Mouse (Mus musculus): ENCODE measurements around the gene Sox5. TPM values are rescaled to one million over a fixed set of nuclear protein-coding genes. Genes with fewer than 3 reads are reported as not detected.

The Sox5 gene
- total and polyA plus RNA-seq, 3 experiments: 0.08 to 0.47 (median 0.46) TPM

DNA sequence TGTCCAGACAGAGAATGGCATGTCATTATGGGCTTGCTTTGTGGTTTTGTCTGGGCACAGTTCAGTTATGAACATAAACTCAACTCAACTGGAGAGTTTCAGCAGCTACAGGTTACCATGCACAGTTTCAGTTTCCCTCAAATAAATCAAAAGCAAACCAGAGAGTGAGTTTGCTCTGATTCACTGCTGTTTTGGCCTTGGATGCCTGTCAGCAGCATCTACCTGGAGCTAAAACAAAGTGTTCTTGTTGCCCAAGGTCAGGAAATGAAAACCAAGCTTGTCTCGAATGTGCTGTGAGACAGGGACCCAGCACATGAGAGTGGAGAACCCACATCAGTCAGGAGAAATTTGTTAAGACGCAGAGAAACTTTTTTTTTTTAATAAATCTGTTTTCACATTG is 951.6 kb downstream of the Sox5 start:
- no peaks in the 10 kb centered on the region for H3K9me3 ChIP-seq (replicated peaks; ENCODE audit: low read length)
- H3K9ac ChIP-seq (ENCODE audit: insufficient read depth, low read depth): no peak overlapping the region
- no peak overlapping the region for H3K4me3 ChIP-seq (replicated peaks in 1 of 3; ENCODE audit: low read depth in 2 of 3, low read length in 2 of 3, poor library complexity in 1 of 3)
- no peaks in the 10 kb centered on the region for H3K36me3 ChIP-seq (replicated peaks in 1 of 2; ENCODE audit: control insufficient read depth in 1 of 2, insufficient read depth in 1 of 2, low read length in 1 of 2)
- H3K4me1 ChIP-seq (ENCODE audit: control insufficient read depth in 1 of 2, insufficient read depth in 2 of 2): peaks cover 0 to 15% of the 10 kb centered on the region in 2 experiments; a peak in 2 of 4 replicates
- no peak for TF ChIP-seq ZKSCAN1 (IDR thresholded peaks at IDR 0.05; ENCODE audit: borderline replicate concordance, low read depth, low read length)
- no peak for TF ChIP-seq NRF1 (IDR thresholded peaks at IDR 0.05; ENCODE audit: low read depth, low read length)
- no peak for TF ChIP-seq MYC (IDR thresholded peaks at IDR 0.05; ENCODE audit: low read depth, low read length)
- no peak for TF ChIP-seq UBTF (IDR thresholded peaks at IDR 0.05; ENCODE audit: low read depth, low read length)
- dilution Hi-C loops (cut with MboI; ENCODE audit: extremely low pct_ligation_motif_present, extremely low pct_unique_long_range_greater_than_20kb, low sequenced_read_pairs): no loop called here
- DNase-seq (ENCODE audit: extremely low read depth): peak; percentile 41
- no peaks in the 10 kb centered on the region for H3K27me3 ChIP-seq (replicated peaks)
- no peak overlapping the region for H3K27ac ChIP-seq (ENCODE audit: insufficient read depth, low read depth)
- in situ Hi-C loops (cut with MboI; ENCODE audit: low pct_ligation_motif_present, low pct_unique_long_range_greater_than_20kb, low sequenced_read_pairs): no loop called here
- H3K4me2 ChIP-seq (ENCODE audit: insufficient read depth, low read depth, poor library complexity, severe bottlenecking): no peak overlapping the region
- H3K79me2 ChIP-seq (replicated peaks; ENCODE audit: control insufficient read depth, extremely low read depth, insufficient read depth, poor library complexity, severe bottlenecking): no peaks in the 10 kb centered on the region

DNA sequence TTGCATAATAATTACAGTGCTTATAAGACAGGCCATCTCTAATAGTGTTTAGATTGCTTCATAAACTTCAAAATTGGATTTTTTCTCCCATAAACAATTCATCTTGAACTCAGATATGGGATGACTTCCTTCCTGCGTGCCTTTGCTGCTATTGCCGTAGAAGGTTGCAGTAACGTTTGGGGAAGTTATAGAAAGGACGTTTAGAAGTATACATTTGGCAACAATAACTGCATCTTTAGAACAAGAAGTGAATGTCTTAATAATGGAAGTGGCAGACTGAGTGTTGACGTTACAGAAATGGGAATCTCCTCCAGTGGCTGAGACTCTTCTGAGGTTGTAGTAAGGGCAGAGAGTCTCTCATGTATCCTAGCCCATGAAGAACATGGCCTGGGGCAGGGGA is 955.0 kb downstream of the Sox5 start:
- H3K4me1 ChIP-seq (ENCODE audit: control insufficient read depth in 1 of 2, insufficient read depth in 2 of 2): peaks cover 0 to 15% of the 10 kb centered on the region in 2 experiments; a peak in 2 of 4 replicates
- no peak overlapping the region for H3K4me3 ChIP-seq (replicated peaks in 1 of 3; ENCODE audit: low read depth in 2 of 3, low read length in 2 of 3, poor library complexity in 1 of 3)
- no peaks in the 10 kb centered on the region for H3K27me3 ChIP-seq (replicated peaks)
- H3K4me2 ChIP-seq (ENCODE audit: insufficient read depth, low read depth, poor library complexity, severe bottlenecking): no peak overlapping the region
- dilution Hi-C loops (cut with MboI; ENCODE audit: extremely low pct_ligation_motif_present, extremely low pct_unique_long_range_greater_than_20kb, low sequenced_read_pairs): no loop called here
- H3K9ac ChIP-seq (ENCODE audit: insufficient read depth, low read depth): no peak overlapping the region
- no peak for TF ChIP-seq MEF2A (IDR thresholded peaks at IDR 0.05; ENCODE audit: borderline replicate concordance, low read depth, low read length)
- TF ChIP-seq MAZ (IDR thresholded peaks at IDR 0.05; ENCODE audit: low read depth, low read length): no peak
- no peak for TF ChIP-seq MAFK (IDR thresholded peaks at IDR 0.05; ENCODE audit: insufficient replicate concordance, low read length)
- H3K36me3 ChIP-seq (replicated peaks in 1 of 2; ENCODE audit: control insufficient read depth in 1 of 2, insufficient read depth in 1 of 2, low read length in 1 of 2): no peaks in the 10 kb centered on the region
- no peaks in the 10 kb centered on the region for H3K79me2 ChIP-seq (replicated peaks; ENCODE audit: control insufficient read depth, extremely low read depth, insufficient read depth, poor library complexity, severe bottlenecking)
- H3K27ac ChIP-seq (ENCODE audit: insufficient read depth, low read depth): no peak overlapping the region
- in situ Hi-C loops (cut with MboI; ENCODE audit: low pct_ligation_motif_present, low pct_unique_long_range_greater_than_20kb, low sequenced_read_pairs): no loop called here
- no peaks in the 10 kb centered on the region for H3K9me3 ChIP-seq (replicated peaks; ENCODE audit: low read length)
- DNase-seq (ENCODE audit: extremely low read depth): no peak

- H3K4me2 ChIP-seq (ENCODE audit: insufficient read depth, low read depth, poor library complexity, severe bottlenecking): no peak overlapping the region
- H3K79me2 ChIP-seq (replicated peaks; ENCODE audit: control insufficient read depth, extremely low read depth, insufficient read depth, poor library complexity, severe bottlenecking): no peaks in the 10 kb centered on the region
- no peaks in the 10 kb centered on the region for H3K36me3 ChIP-seq (replicated peaks in 1 of 2; ENCODE audit: control insufficient read depth in 1 of 2, insufficient read depth in 1 of 2, low read length in 1 of 2)
- peaks cover 0 to 15% of the 10 kb centered on the region in 2 experiments; a peak in 2 of 4 replicates for H3K4me1 ChIP-seq (ENCODE audit: control insufficient read depth in 1 of 2, insufficient read depth in 2 of 2)
- dilution Hi-C loops (cut with MboI; ENCODE audit: extremely low pct_ligation_motif_present, extremely low pct_unique_long_range_greater_than_20kb, low sequenced_read_pairs): no loop called here
- no peak for DNase-seq (ENCODE audit: extremely low read depth)
- H3K4me3 ChIP-seq (replicated peaks in 1 of 3; ENCODE audit: low read depth in 2 of 3, low read length in 2 of 3, poor library complexity in 1 of 3): no peak overlapping the region
- no peak for TF ChIP-seq E2F4 (IDR thresholded peaks at IDR 0.05; ENCODE audit: insufficient replicate concordance, low read depth, low read length)
- TF ChIP-seq TBP (conservative IDR thresholded peaks at IDR 0.05; ENCODE audit: low read depth, low read length): no peak
- TF ChIP-seq RCOR1 (conservative IDR thresholded peaks at IDR 0.05; ENCODE audit: low read depth, low read length): no peak
- TF ChIP-seq ZNF384 (IDR thresholded peaks at IDR 0.05; ENCODE audit: low read depth, low read length): no peak
- TF ChIP-seq GABPA (IDR thresholded peaks at IDR 0.05; ENCODE audit: insufficient replicate concordance, low read depth, low read length): no peak
- no peak for TF ChIP-seq EP300 (IDR thresholded peaks at IDR 0.05; ENCODE audit: low read length)
- TF ChIP-seq USF2 (conservative IDR thresholded peaks at IDR 0.05; ENCODE audit: low read depth, low read length): no peak
- TF ChIP-seq CHD1 (IDR thresholded peaks at IDR 0.05; ENCODE audit: low read depth, low read length): no peak
- TF ChIP-seq USF1 (IDR thresholded peaks at IDR 0.05; ENCODE audit: low read depth, low read length): no peak
- TF ChIP-seq HCFC1 (IDR thresholded peaks at IDR 0.05; ENCODE audit: low read depth, low read length): no peak
- TF ChIP-seq ELF1 (IDR thresholded peaks at IDR 0.05; ENCODE audit: low read depth, low read length): no peak
- TF ChIP-seq KAT2A (IDR thresholded peaks at IDR 0.05; ENCODE audit: insufficient replicate concordance, low read length): no peak
- TF ChIP-seq SIN3A (IDR thresholded peaks at IDR 0.05; ENCODE audit: low read length): no peak
- no peak overlapping the region for H3K9ac ChIP-seq (ENCODE audit: insufficient read depth, low read depth)
- H3K27ac ChIP-seq (ENCODE audit: insufficient read depth, low read depth): no peak overlapping the region
- no peaks in the 10 kb centered on the region for H3K27me3 ChIP-seq (replicated peaks)
- H3K9me3 ChIP-seq (replicated peaks; ENCODE audit: low read length): no peaks in the 10 kb centered on the region
- in situ Hi-C loops (cut with MboI; ENCODE audit: low pct_ligation_motif_present, low pct_unique_long_range_greater_than_20kb, low sequenced_read_pairs): no loop called here
These were observed 955.8 kb downstream of the Sox5 start for GRCm38 (mm10) chr6:143825966-143826365.

Measured in CH12.LX (cell line).